Mouse (Mus musculus): ENCODE results near the gene Vldlr.

- no peak for TF ChIP-seq CTCF (IDR thresholded peaks at IDR 0.05 in 2 of 3, conservative IDR thresholded peaks at IDR 0.05 in 1 of 3; ENCODE audit: control insufficient read depth in 1 of 3, insufficient read depth in 1 of 3, low read depth in 2 of 3, low read length in 3 of 3, poor library complexity in 1 of 3, severe bottlenecking in 1 of 3)
- TF ChIP-seq GATA1 (IDR thresholded peaks at IDR 0.05; ENCODE audit: low read depth, low read length): no peak
- no peak for TF ChIP-seq USF2 (IDR thresholded peaks at IDR 0.05; ENCODE audit: borderline replicate concordance in 1 of 2, insufficient read depth in 1 of 2, low read depth in 1 of 2, low read length in 2 of 2)
- no peak for TF ChIP-seq NELFE (IDR thresholded peaks at IDR 0.05; ENCODE audit: low read depth, low read length)
- TF ChIP-seq TAL1 (IDR thresholded peaks at IDR 0.05; ENCODE audit: low read length): no peak
- no peak for TF ChIP-seq MAZ (IDR thresholded peaks at IDR 0.05; ENCODE audit: low read depth, low read length)
- TF ChIP-seq POLR2A (IDR thresholded peaks at IDR 0.05; ENCODE audit: control insufficient read depth in 1 of 2, insufficient read depth in 1 of 2, low read depth in 1 of 2, low read length in 2 of 2, poor library complexity in 1 of 2): no peak
- no peak for TF ChIP-seq SIN3A (IDR thresholded peaks at IDR 0.05; ENCODE audit: low read length)
Observed at GRCm38 (mm10) chr19:27273385-27273784, 57.1 kb downstream of the Vldlr start.
